Mouse (Mus musculus) urinary bladder, adult 2 months (tissue): Measurements from ENCODE around the gene Sox9. TPM values are rescaled to one million over a fixed set of nuclear protein-coding genes. Genes with fewer than 3 reads are reported as not detected.

Source experiments
- DNase-seq: peaks from one replicate; pipeline ENCODE4 v3.0.0; 2022; ENCODE audit warnings: low spot score
- polyA plus RNA-seq: library from polyadenylated mRNA; depleted of rRNA; stranded (reverse); fragments of >200 nt; gene quantifications from 2 replicates; pipeline ENCODE4 v1.2.3, GENCODE M21; 2012; rRNA removed

Sox9 gene
- 0.96 and 1.1 TPM in 2 replicates for polyA plus RNA-seq

GRCm38 (mm10) chr11:112781994-112782356 is at the start of gene Sox9:
Gene Sox9 (plus strand): TSS chr11:112782224.
- no peak for DNase-seq

- DNase-seq = no peak
Measured at GRCm38 (mm10) chr11:112732401-112732800, 49.6 kb upstream of the Sox9 start.

GRCm38 (mm10) chr11:112737071-112737470 is 45.0 kb upstream of the Sox9 start:
- DNase-seq = no peak

- no peak for DNase-seq
Measured at GRCm38 (mm10) chr11:112739681-112740080, 42.3 kb upstream of the Sox9 start.

- no peak for DNase-seq
Measured at GRCm38 (mm10) chr11:112756516-112756915, 25.5 kb upstream of the Sox9 start.

GRCm38 (mm10) chr11:112758056-112758455 is 24.0 kb upstream of the Sox9 start:
- no peak for DNase-seq

GRCm38 (mm10) chr11:112766956-112767355 is 15.1 kb upstream of the Sox9 start:
- no peak for DNase-seq

GRCm38 (mm10) chr11:112767531-112768041 is 14.4 kb upstream of the Sox9 start:
- DNase-seq = no peak

GRCm38 (mm10) chr11:112772791-112773355 is 9.2 kb upstream of the Sox9 start:
- no peak for DNase-seq

- DNase-seq = no peak
Measured at GRCm38 (mm10) chr11:112779762-112780161, 2.3 kb upstream of the Sox9 start.

- DNase-seq = no peak
Measured at GRCm38 (mm10) chr11:112780394-112780920, 1.6 kb upstream of the Sox9 start.

- DNase-seq = peak; percentile 27
Measured at GRCm38 (mm10) chr11:112781035-112781911, 751 bp upstream of the Sox9 start.

- DNase-seq = peak; percentile 56
Measured at GRCm38 (mm10) chr11:112782357-112783121, 515 bp downstream of the Sox9 start.

- no peak for DNase-seq
Measured at GRCm38 (mm10) chr11:112783401-112784346, 1.6 kb downstream of the Sox9 start.

- no peak for DNase-seq
Measured at GRCm38 (mm10) chr11:112784347-112784902, 2.4 kb downstream of the Sox9 start.

GRCm38 (mm10) chr11:112784903-112785381 is 2.9 kb downstream of the Sox9 start:
- DNase-seq = no peak

GRCm38 (mm10) chr11:112785581-112785980 is 3.6 kb downstream of the Sox9 start:
- DNase-seq = no peak

GRCm38 (mm10) chr11:112786427-112786826 is 4.4 kb downstream of the Sox9 start:
- no peak for DNase-seq

GRCm38 (mm10) chr11:112788296-112788695 is 6.3 kb downstream of the Sox9 start:
- no peak for DNase-seq

GRCm38 (mm10) chr11:112796379-112796778 is 14.4 kb downstream of the Sox9 start:
- DNase-seq = no peak
